Mouse (Mus musculus): ENCODE measurements at regions not wholly inside any gene's neighbourhood (a gene's known extent, or its start where the extent isn't known, plus 50 kb on each side); places are given as distances from the start of the nearest gene placed in this dataset.

- H3K4me2 ChIP-seq = no peak overlapping the region
- no peaks in the 10 kb centered on the region for H3K36me3 ChIP-seq (ENCODE audit: insufficient read depth)
- H3K27ac ChIP-seq (ENCODE audit: low read depth) = no peak overlapping the region
- ATAC-seq (ENCODE audit: insufficient read depth) (no peak), DNase-seq (no peak)
- 77% methylated on average over 6 of the region's 6 CpGs for WGBS
- H3K9me3 ChIP-seq (ENCODE audit: low read depth, low read length) = no peaks in the 10 kb centered on the region
- no peaks in the 10 kb centered on the region for H3K27me3 ChIP-seq (ENCODE audit: insufficient read depth, low read length)
- TF ChIP-seq CTCF (IDR thresholded peaks at IDR 0.05; ENCODE audit: low read depth) = no peak
- no peaks in the 10 kb centered on the region for H3K4me1 ChIP-seq (ENCODE audit: insufficient read depth)
- no peak overlapping the region for H3K9ac ChIP-seq
- no peak overlapping the region for H3K4me3 ChIP-seq (ENCODE audit: low read depth, low read length)
These were observed 259.8 kb upstream of the Pitrm1 start for GRCm38 (mm10) chr13:6288109-6288508.

GRCm38 (mm10) chr13:6292098-6292497 is 255.9 kb upstream of the Pitrm1 start:
- H3K9ac ChIP-seq = no peak overlapping the region
- no peak for ATAC-seq (ENCODE audit: insufficient read depth)
- H3K4me1 ChIP-seq (ENCODE audit: insufficient read depth) = no peaks in the 10 kb centered on the region
- WGBS = 54% methylated on average over 3 of the region's 3 CpGs
- H3K27me3 ChIP-seq (ENCODE audit: insufficient read depth, low read length) = no peaks in the 10 kb centered on the region
- peak; percentile 53 for TF ChIP-seq CTCF (IDR thresholded peaks at IDR 0.05; ENCODE audit: low read depth)
- H3K9me3 ChIP-seq (ENCODE audit: low read depth, low read length) = no peaks in the 10 kb centered on the region
- H3K4me3 ChIP-seq (ENCODE audit: low read depth, low read length) = no peak overlapping the region
- H3K36me3 ChIP-seq (ENCODE audit: insufficient read depth) = no peaks in the 10 kb centered on the region
- peak; percentile 40 for DNase-seq
- no peak overlapping the region for H3K4me2 ChIP-seq
- H3K27ac ChIP-seq (ENCODE audit: low read depth) = no peak overlapping the region

GRCm38 (mm10) chr13:6305718-6306117 is 242.2 kb upstream of the Pitrm1 start:
- no peak for TF ChIP-seq CTCF (IDR thresholded peaks at IDR 0.05; ENCODE audit: low read depth)
- Histone ChIP-seq H3K9ac (no peak overlapping the region), H3K27ac (ENCODE audit: low read depth) (no peak overlapping the region), H3K36me3 (ENCODE audit: insufficient read depth) (no peaks in the 10 kb centered on the region), H3K9me3 (ENCODE audit: low read depth, low read length) (no peaks in the 10 kb centered on the region), H3K4me2 (no peak overlapping the region), H3K27me3 (ENCODE audit: insufficient read depth, low read length) (no peaks in the 10 kb centered on the region), H3K4me1 (ENCODE audit: insufficient read depth) (no peaks in the 10 kb centered on the region), H3K4me3 (ENCODE audit: low read depth, low read length) (no peak overlapping the region)
- ATAC-seq (ENCODE audit: insufficient read depth) (no peak), DNase-seq (no peak)

GRCm38 (mm10) chr13:6306616-6306988 is 241.3 kb upstream of the Pitrm1 start:
- no peak overlapping the region for H3K4me3 ChIP-seq (ENCODE audit: low read depth, low read length)
- H3K4me1 ChIP-seq (ENCODE audit: insufficient read depth) = no peaks in the 10 kb centered on the region
- TF ChIP-seq CTCF (IDR thresholded peaks at IDR 0.05; ENCODE audit: low read depth) = no peak
- ATAC-seq (ENCODE audit: insufficient read depth) = no peak
- no peaks in the 10 kb centered on the region for H3K27me3 ChIP-seq (ENCODE audit: insufficient read depth, low read length)
- DNase-seq = no peak
- 76% methylated on average over 4 of the region's 4 CpGs for WGBS
- no peaks in the 10 kb centered on the region for H3K36me3 ChIP-seq (ENCODE audit: insufficient read depth)
- no peak overlapping the region for H3K27ac ChIP-seq (ENCODE audit: low read depth)
- H3K4me2 ChIP-seq = no peak overlapping the region
- H3K9ac ChIP-seq = no peak overlapping the region
- H3K9me3 ChIP-seq (ENCODE audit: low read depth, low read length) = no peaks in the 10 kb centered on the region

DNA sequence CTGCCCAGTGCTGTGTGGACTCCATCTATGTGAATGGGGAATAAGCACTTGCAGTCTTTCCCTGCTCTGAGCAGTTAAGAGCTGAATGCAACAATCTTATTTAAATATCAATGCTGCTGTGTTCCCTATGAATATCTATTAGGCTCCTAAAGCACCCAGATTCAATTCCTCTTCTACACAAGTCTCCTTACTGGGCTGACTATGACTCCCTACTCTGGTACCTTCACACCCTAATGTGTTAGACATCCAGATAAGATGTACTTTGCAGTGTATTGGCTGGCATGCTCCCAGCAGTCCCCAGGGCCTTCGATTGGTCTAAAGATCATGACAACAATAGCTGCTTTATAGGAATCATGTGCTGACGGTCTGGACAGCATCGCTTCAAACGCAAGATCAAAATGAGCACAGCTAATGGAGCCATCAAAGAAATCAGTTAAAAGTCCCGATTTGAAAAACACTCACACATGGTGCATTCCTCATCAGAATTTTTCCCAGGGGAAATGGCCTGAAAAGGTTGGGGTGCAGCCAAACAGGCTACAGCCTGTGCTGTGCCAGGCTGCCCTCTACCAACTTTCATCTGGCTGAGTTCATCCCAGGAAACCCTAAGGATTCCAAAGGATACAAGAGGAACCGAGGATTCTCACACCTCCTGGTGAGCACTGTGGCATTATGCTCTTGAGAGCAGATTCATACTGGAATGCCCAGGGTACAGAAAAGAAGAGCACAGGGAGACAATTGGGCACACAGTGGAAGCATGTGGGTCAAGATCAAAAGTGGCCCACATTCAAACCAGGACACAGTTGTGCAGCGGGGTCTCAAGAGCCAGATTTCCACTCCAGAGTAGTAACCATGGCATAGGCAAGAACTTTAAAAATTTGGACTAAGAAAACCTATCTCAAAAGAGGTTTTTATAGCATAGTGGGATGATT is 240.7 kb upstream of the Pitrm1 start:
- Histone ChIP-seq H3K4me2 (no peak overlapping the region), H3K36me3 (ENCODE audit: insufficient read depth) (no peaks in the 10 kb centered on the region), H3K4me3 (ENCODE audit: low read depth, low read length) (no peak overlapping the region), H3K27ac (ENCODE audit: low read depth) (no peak overlapping the region), H3K4me1 (ENCODE audit: insufficient read depth) (no peaks in the 10 kb centered on the region), H3K27me3 (ENCODE audit: insufficient read depth, low read length) (no peaks in the 10 kb centered on the region), H3K9ac (no peak overlapping the region), H3K9me3 (ENCODE audit: low read depth, low read length) (no peaks in the 10 kb centered on the region)
- no peak for ATAC-seq (ENCODE audit: insufficient read depth)
- TF ChIP-seq CTCF (IDR thresholded peaks at IDR 0.05; ENCODE audit: low read depth) = no peak
- 78% methylated on average over 7 of the region's 7 CpGs for WGBS
- no peak for DNase-seq

DNA sequence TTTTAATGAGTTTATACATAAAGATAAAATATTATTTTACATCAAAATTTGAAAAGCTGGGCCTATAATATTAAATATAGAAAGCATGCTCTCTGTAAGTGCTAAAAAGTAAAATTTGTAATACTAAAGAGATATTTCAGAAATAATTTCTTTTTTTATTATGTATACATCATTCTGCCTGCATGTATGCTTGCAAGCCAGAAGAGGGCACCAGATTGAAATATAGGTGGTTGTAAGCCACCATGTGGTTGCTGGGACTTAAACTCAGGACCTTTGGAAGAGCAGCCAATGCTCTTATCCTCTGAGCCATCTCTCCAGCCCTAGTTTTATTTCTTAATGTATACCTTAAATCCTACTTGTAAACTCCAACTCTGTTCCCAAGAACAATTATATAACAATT is 231.7 kb upstream of the Pitrm1 start:
- no peaks in the 10 kb centered on the region for H3K4me1 ChIP-seq (ENCODE audit: insufficient read depth)
- no peaks in the 10 kb centered on the region for H3K36me3 ChIP-seq (ENCODE audit: insufficient read depth)
- H3K4me2 ChIP-seq = no peak overlapping the region
- H3K27me3 ChIP-seq (ENCODE audit: insufficient read depth, low read length) = no peaks in the 10 kb centered on the region
- ATAC-seq (ENCODE audit: insufficient read depth) (no peak), DNase-seq (peak; percentile 4)
- no peak overlapping the region for H3K27ac ChIP-seq (ENCODE audit: low read depth)
- TF ChIP-seq CTCF (IDR thresholded peaks at IDR 0.05; ENCODE audit: low read depth) = 0 out of 2 replicates have a peak, but pooled peaks have one; percentile 15
- no peaks in the 10 kb centered on the region for H3K9me3 ChIP-seq (ENCODE audit: low read depth, low read length)
- H3K9ac ChIP-seq = no peak overlapping the region
- no peak overlapping the region for H3K4me3 ChIP-seq (ENCODE audit: low read depth, low read length)

GRCm38 (mm10) chr13:6323948-6324347 is 224.0 kb upstream of the Pitrm1 start:
- 66% methylated on average over 2 of the region's 2 CpGs for WGBS
- H3K9ac ChIP-seq = no peak overlapping the region
- no peak for TF ChIP-seq CTCF (IDR thresholded peaks at IDR 0.05; ENCODE audit: low read depth)
- H3K4me1 ChIP-seq (ENCODE audit: insufficient read depth) = no peaks in the 10 kb centered on the region
- H3K27ac ChIP-seq (ENCODE audit: low read depth) = no peak overlapping the region
- no peak overlapping the region for H3K4me3 ChIP-seq (ENCODE audit: low read depth, low read length)
- no peaks in the 10 kb centered on the region for H3K9me3 ChIP-seq (ENCODE audit: low read depth, low read length)
- DNase-seq = no peak
- no peak for ATAC-seq (ENCODE audit: insufficient read depth)
- H3K27me3 ChIP-seq (ENCODE audit: insufficient read depth, low read length) = no peaks in the 10 kb centered on the region
- H3K36me3 ChIP-seq (ENCODE audit: insufficient read depth) = no peaks in the 10 kb centered on the region
- no peak overlapping the region for H3K4me2 ChIP-seq
